Comparison of ENCODE assay signal across 22 mouse cellular contexts in the genomic region with DNA sequence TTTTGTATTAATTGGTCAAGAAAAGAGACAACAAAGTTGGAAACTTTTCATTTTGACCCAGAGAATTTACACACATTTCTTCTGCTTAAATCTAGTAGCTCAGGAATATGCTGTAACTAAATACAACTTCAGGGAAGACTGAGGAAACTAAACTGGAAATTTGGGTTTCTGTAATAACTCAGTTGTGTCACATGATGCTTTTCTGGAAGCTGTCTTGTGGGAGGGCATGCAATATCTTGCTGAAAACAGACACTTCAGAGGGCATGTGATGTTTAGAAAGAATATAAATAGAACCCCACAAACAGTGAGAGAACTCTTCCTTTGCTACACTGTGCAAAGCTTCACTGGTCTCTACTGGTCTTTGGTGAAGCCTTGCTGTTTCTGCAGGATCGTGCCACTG.
A peak's percentile ranks its signal among the peaks of the same experiment; 100 is the strongest.
DNase-seq lines count a peak whose midpoint lies in the region; ATAC-seq and TF ChIP-seq lines count a peak whose summit lies in the region.
"Had no signal": no experiment of that assay in that cellular context is flagged by ENCODE, and none has a peak within 500 bp of the region (broad histone marks: within the 10 kb centered on the region; RNA-seq: fewer than 3 reads in every experiment).

No protein-coding gene starts in this region.

- no peak for TF ChIP-seq CTCF in MEL (IDR thresholded peaks at IDR 0.05 in 2 of 3, conservative IDR thresholded peaks at IDR 0.05 in 1 of 3; ENCODE audit: control insufficient read depth in 1 of 3, insufficient read depth in 1 of 3, low read depth in 2 of 3, low read length in 3 of 3, poor library complexity in 1 of 3, severe bottlenecking in 1 of 3)
- TF ChIP-seq CTCF in bone marrow macrophage, adult 2 months (IDR thresholded peaks at IDR 0.05; ENCODE audit: low read depth, low read length) = no peak

- H3K27me3 ChIP-seq in megakaryocyte, embryonic 14.5 days (replicated peaks) = no peaks in the 10 kb centered on the region
- H3K27me3 ChIP-seq in MEL (ENCODE audit: control insufficient read depth in 1 of 2, insufficient read depth in 2 of 2, low read length in 2 of 2) (no peaks in the 10 kb centered on the region), myocyte (ENCODE audit: control insufficient read depth, insufficient read depth, insufficient read length) (no peaks in the 10 kb centered on the region)
- H3K27me3 ChIP-seq in midbrain, embryonic 16.5 days (ENCODE audit: control insufficient read depth, insufficient read depth, low read depth, low read length) = no peaks in the 10 kb centered on the region
- H3K27me3 ChIP-seq: embryonic facial prominence, embryonic 13.5 days; forebrain, embryonic 13.5 days; forebrain, embryonic 15.5 days; Patski had no signal

- no peak overlapping the region for H3ac ChIP-seq in myocyte (ENCODE audit: control insufficient read depth, insufficient read length)

- H3K4me3 ChIP-seq in megakaryocyte, embryonic 14.5 days (replicated peaks) = peak overlapping the region; percentile 40
- H3K4me3 ChIP-seq in MEL (ENCODE audit: control insufficient read depth in 1 of 2, insufficient read depth in 1 of 2, low read depth in 2 of 2, low read length in 2 of 2) = no peak overlapping the region
- no peak overlapping the region for H3K4me3 ChIP-seq in bone marrow macrophage, adult 2 months (ENCODE audit: insufficient read depth, low read length)
- no peak overlapping the region for H3K4me3 ChIP-seq in myocyte
- H3K4me3 ChIP-seq in midbrain, embryonic 16.5 days (ENCODE audit: low read depth, low read length) = no peak overlapping the region
- H3K4me3 ChIP-seq: embryonic facial prominence, embryonic 13.5 days; forebrain, embryonic 13.5 days; forebrain, embryonic 15.5 days had no signal

- no peak overlapping the region for H3K27ac ChIP-seq in MEL (ENCODE audit: control insufficient read depth, low read depth, low read length)
- peak overlapping the region; percentile 96 for H3K27ac ChIP-seq in bone marrow macrophage, adult 2 months (ENCODE audit: insufficient read depth, low read depth, low read length)
- H3K27ac ChIP-seq in midbrain, embryonic 16.5 days (ENCODE audit: low read length) = no peak overlapping the region
- H3K27ac ChIP-seq: embryonic facial prominence, embryonic 13.5 days; forebrain, embryonic 13.5 days; forebrain, embryonic 15.5 days had no signal

- H3K9me3 ChIP-seq in megakaryocyte, embryonic 14.5 days = no peaks in the 10 kb centered on the region
- H3K9me3 ChIP-seq in MEL (replicated peaks; ENCODE audit: insufficient read depth, low read length) = no peaks in the 10 kb centered on the region
- H3K9me3 ChIP-seq in midbrain, embryonic 16.5 days (replicated peaks; ENCODE audit: control insufficient read depth, low read length, poor library complexity, severe bottlenecking) = no peaks in the 10 kb centered on the region
- H3K9me3 ChIP-seq: embryonic facial prominence, embryonic 13.5 days; forebrain, embryonic 13.5 days; forebrain, embryonic 15.5 days had no signal

- ATAC-seq in megakaryocyte, adult 5-6 weeks (ENCODE audit: poor library complexity, severe bottlenecking) = no peak
- no peak for ATAC-seq in midbrain, embryonic 16.5 days
- ATAC-seq in CD4-positive, CD25-positive, alpha-beta regulatory T cell, adult 4 months = no peak
- ATAC-seq: activated CD4-positive, CD25-positive, alpha-beta regulatory T cell, adult 4 months; forebrain, embryonic 13.5 days; forebrain, embryonic 15.5 days; forebrain, postnatal 0 days; Patski had no signal

- H3K79me2 ChIP-seq in MEL (ENCODE audit: control insufficient read depth, insufficient read depth, low read length, poor library complexity) (no peaks in the 10 kb centered on the region), myocyte (ENCODE audit: control insufficient read depth, insufficient read depth) (no peaks in the 10 kb centered on the region)

- DNase-seq in MEL (ENCODE audit: low read depth, low spot score) = no peak
- no peak for DNase-seq in kidney, adult 11 months
- DNase-seq: adrenal gland, adult 2 months; adrenal gland, postnatal 10 days; adrenal gland, postnatal 25 days; cerebellum, adult 11-12 months; cerebellum, adult 2 months; cerebellum, adult 9-10 months; cerebellum, postnatal 10 days; cerebellum, postnatal 25 days; forebrain, postnatal 0 days had no signal

- peaks cover 54% of the 10 kb centered on the region for H3K4me1 ChIP-seq in megakaryocyte, embryonic 14.5 days
- peaks cover 0 to 6% of the 10 kb centered on the region in 2 experiments; a peak in 2 of 4 replicates for H3K4me1 ChIP-seq in MEL (ENCODE audit: control insufficient read depth in 1 of 2, insufficient read depth in 2 of 2, low read length in 2 of 2)
- peaks cover 12% of the 10 kb centered on the region for H3K4me1 ChIP-seq in bone marrow macrophage, adult 2 months (ENCODE audit: control insufficient read depth, insufficient read depth, low read length)
- H3K4me1 ChIP-seq in midbrain, embryonic 16.5 days (ENCODE audit: control insufficient read depth, insufficient read depth, low read length) = no peaks in the 10 kb centered on the region
- H3K4me1 ChIP-seq: forebrain, embryonic 13.5 days; forebrain, embryonic 15.5 days had no signal

- TF ChIP-seq POLR2A in MEL (IDR thresholded peaks at IDR 0.05; ENCODE audit: control insufficient read depth in 1 of 2, insufficient read depth in 1 of 2, low read depth in 1 of 2, low read length in 2 of 2, poor library complexity in 1 of 2) (no peak), myocyte (IDR thresholded peaks at IDR 0.05; ENCODE audit: insufficient read length, low read depth) (no peak)
- TF ChIP-seq POLR2A in bone marrow macrophage, adult 2 months (IDR thresholded peaks at IDR 0.05; ENCODE audit: borderline replicate concordance, low read depth, low read length) = no peak

- TF ChIP-seq RAD21 in MEL (IDR thresholded peaks at IDR 0.05; ENCODE audit: low read depth, low read length) = no peak

- TF ChIP-seq EP300 in MEL (IDR thresholded peaks at IDR 0.05; ENCODE audit: low read depth in 1 of 2, low read length in 2 of 2) = no peak

- H3K4me2 ChIP-seq in myocyte (ENCODE audit: low read depth) = peak overlapping the region; percentile 66
- no peak overlapping the region for H3K4me2 ChIP-seq in midbrain, embryonic 16.5 days (ENCODE audit: low read length)
- H3K4me2 ChIP-seq: embryonic facial prominence, embryonic 13.5 days; forebrain, embryonic 13.5 days; forebrain, embryonic 15.5 days had no signal

- WGBS in midbrain, embryonic 16.5 days = 100% methylated on average over 1 of the region's 1 CpGs

- H3K36me3 ChIP-seq in megakaryocyte, embryonic 14.5 days (replicated peaks; ENCODE audit: low read length) = no peaks in the 10 kb centered on the region
- H3K36me3 ChIP-seq in MEL (ENCODE audit: control insufficient read depth in 1 of 2, insufficient read depth in 2 of 2, low read length in 2 of 2) (peaks cover 0 to 11% of the 10 kb centered on the region in 2 experiments; a peak in 2 of 4 replicates), myocyte (ENCODE audit: control insufficient read depth, insufficient read depth) (no peaks in the 10 kb centered on the region)
- no peaks in the 10 kb centered on the region for H3K36me3 ChIP-seq in midbrain, embryonic 16.5 days (ENCODE audit: control insufficient read depth, insufficient read depth, low read length)
- H3K36me3 ChIP-seq: embryonic facial prominence, embryonic 13.5 days; forebrain, embryonic 15.5 days had no signal

- no peak overlapping the region for H3K9ac ChIP-seq in MEL (ENCODE audit: control insufficient read depth, low read depth, low read length, poor library complexity, severe bottlenecking)
- no peak overlapping the region for H3K9ac ChIP-seq in midbrain, embryonic 16.5 days (ENCODE audit: low read depth, low read length)
- H3K9ac ChIP-seq: embryonic facial prominence, embryonic 13.5 days; forebrain, embryonic 13.5 days; forebrain, embryonic 15.5 days; forebrain, postnatal 0 days had no signal

TF ChIP-seq in MEL, 35 proteins besides CTCF, POLR2A, EP300 and RAD21:
- peak; percentile 50; the same call in 1 of the 2 replicates for TF ChIP-seq USF1 (IDR thresholded peaks at IDR 0.05; ENCODE audit: low read depth, low read length)
- TF ChIP-seq MYB (IDR thresholded peaks at IDR 0.05; ENCODE audit: low read depth, low read length) = no peak
- no peak for TF ChIP-seq SMC3 (IDR thresholded peaks at IDR 0.05; ENCODE audit: low read depth, low read length)
- no peak for TF ChIP-seq KAT2A (conservative IDR thresholded peaks at IDR 0.05; ENCODE audit: low read depth, low read length)

TF ChIP-seq in myocyte, 11 proteins besides CTCF, POLR2A, EP300 and RAD21:
- TF ChIP-seq TCF3 (IDR thresholded peaks at IDR 0.05; ENCODE audit: insufficient read length, low read depth) = no peak
- peak; percentile 85 for TF ChIP-seq USF1 (IDR thresholded peaks at IDR 0.05; ENCODE audit: low read depth)
